Mouse (Mus musculus) spleen, postnatal 4 days (tissue): ENCODE measurements around the gene Gm10945.

Experiments
- DNase-seq, 2 experiments: peaks; one replicate each; pipeline ENCODE4 v3.0.0; 2022; ENCODE audit warnings: low spot score in 2 of 2

Gm10945 gene

DNA sequence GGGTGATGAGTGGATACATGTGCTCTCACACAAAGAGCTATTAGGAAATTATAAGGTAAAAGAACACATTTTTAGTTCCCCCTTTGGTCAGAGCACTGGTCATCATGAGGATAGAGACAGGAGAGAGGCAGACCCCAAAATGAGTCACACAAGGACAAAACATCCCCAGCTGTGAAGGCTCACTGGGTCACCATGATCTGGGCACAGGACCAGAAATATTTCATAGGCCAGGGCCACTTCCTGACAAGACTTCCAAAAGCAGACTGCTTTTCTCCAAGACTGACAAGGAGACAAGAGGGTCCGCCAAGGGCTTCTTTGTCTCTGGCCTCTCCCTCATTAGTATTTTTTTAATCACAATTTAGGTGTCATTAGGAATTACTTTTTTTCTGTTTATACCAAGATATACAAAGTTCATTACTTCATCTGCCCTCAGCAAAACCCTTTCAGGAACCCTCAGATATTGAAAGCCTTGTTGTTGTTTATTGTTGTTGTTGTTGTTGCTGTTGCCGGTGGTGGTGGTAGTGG lies at the start of gene Gm10945:
Gm10945 (minus strand) TSS at position 475 of the 525 bp plus-strand sequence.
- DNase-seq, result no peak

DNA sequence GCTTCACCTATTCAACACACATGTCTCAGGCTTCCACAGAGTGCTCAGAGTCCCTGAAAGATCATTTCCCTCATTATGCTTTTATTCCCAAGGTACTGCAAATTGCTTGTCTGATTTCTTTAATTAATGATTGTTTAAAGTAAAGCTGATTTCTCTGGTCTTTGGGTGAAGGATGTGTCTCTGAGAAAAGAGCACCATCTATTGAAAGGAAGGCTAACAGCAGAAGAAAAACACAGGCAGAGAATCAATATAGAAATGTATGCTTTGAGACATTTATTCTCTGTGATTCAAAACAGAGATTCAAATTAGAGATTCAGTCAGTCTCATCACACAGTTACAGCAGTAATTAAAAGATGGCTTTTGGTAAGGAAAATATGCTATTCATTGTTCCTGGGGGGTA lies 28.7 kb upstream of the Gm10945 start:
- DNase-seq, result no peak

DNA sequence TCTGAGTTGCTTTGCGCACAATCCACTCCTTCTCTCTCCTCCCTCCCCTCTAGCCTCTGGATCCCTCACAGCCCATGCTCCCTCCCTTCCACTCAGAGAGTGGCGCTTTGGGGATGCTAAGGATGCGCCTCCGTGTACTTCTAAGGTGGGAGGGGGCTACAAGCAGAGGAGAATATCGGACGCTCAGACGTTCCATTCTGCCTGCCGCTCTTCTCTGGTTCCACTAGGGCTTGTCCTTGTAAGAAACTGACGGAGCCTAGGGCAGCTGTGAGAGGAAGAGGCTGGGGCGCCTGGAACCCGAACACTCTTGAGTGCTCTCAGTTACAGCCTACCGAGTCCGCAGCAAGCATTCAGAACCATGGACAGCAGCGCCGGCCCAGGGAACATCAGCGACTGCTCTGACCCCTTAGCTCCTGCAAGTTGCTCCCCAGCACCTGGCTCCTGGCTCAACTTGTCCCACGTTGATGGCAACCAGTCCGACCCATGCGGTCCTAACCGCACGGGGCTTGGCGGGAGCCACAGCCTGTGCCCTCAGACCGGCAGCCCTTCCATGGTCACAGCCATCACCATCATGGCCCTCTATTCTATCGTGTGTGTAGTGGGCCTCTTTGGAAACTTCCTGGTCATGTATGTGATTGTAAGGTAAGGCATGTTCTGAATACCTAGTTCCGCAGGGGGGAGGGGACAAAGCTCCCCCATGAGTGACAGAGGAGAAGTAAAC lies 27.1 kb upstream of the Gm10945 start:
- peak; percentile 12 to 60 for DNase-seq

DNA sequence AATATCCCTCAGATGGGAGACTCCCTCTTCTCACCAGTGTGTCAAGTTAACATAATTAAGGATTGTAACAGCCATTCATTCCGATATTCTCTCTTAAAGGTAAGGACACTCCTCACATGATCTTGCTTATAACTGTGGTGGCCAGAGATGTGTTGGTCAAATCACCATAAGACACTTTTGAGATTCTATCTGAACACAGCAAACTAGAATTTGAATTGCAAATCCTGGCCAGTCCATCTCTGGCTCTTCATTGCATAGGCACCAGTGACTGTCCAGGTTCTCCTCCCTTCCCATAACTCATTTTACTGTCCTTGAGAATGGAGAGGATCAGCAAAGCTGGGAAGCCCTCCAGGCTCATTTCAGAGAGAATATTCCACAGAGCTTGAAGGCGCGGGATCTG lies 3.4 kb downstream of the Gm10945 start, which contains the start of gene Oprm1:
Oprm1 (plus strand) TSS at position 301 of the 400 bp plus-strand sequence.
- no peak for DNase-seq

DNA sequence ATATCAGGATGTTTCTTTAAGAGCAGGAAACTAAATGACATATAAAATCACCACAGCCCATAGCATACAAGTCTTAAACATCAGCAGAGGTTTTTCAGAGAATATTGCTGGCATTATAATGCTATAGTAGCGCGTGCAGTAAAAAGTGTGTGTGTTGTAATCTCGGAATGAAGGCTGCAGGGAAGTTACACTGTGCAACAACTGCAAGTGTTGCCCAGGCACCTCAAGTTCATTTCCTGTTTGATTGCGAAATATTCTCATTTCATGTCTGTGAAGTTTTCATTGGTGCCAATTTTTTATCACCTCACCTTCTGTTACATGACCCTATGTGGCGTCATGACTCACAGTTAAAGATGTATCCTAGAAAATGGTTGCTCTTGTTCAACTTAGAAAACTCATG lies 8.2 kb downstream of the Gm10945 start:
- no peak for DNase-seq

DNA sequence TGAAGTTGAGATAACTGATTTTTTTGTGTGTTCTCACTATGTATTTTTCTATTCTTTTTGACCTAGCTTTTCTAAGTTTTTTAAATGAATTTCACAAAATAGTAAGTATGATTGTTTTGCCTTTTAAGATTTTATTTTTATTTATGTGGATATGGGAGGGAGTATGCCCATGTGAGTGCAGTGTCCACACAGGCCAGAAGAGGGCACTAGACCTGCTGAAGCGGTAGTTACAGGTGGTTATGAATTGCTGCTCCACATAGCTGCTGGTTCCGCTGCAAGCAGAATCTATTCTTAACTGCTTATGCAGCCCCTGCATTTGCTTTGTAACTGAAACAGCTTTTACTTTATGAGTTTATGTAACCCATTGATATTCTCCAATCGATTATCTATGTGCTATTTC lies 33.1 kb downstream of the Gm10945 start:
- DNase-seq, result no peak

DNA sequence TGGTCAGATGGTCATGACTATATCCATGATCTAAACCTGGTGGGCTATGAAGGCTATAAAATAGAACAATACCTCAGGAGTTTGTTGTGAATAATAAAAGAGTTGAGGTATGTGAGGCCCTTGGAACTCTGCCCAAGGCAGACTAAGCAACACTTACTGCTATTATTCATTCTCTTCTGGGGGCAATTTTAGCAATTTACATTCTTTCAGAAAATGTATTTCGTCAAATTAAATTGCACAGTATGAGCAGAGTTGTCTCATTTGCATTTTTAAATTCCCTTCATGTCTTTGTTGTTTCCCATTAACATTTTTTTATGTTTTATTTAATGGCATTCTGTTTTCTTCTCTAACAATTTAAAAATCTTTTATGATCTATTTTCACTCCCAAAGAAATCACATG lies 37.8 kb downstream of the Gm10945 start:
- no peak for DNase-seq

DNA sequence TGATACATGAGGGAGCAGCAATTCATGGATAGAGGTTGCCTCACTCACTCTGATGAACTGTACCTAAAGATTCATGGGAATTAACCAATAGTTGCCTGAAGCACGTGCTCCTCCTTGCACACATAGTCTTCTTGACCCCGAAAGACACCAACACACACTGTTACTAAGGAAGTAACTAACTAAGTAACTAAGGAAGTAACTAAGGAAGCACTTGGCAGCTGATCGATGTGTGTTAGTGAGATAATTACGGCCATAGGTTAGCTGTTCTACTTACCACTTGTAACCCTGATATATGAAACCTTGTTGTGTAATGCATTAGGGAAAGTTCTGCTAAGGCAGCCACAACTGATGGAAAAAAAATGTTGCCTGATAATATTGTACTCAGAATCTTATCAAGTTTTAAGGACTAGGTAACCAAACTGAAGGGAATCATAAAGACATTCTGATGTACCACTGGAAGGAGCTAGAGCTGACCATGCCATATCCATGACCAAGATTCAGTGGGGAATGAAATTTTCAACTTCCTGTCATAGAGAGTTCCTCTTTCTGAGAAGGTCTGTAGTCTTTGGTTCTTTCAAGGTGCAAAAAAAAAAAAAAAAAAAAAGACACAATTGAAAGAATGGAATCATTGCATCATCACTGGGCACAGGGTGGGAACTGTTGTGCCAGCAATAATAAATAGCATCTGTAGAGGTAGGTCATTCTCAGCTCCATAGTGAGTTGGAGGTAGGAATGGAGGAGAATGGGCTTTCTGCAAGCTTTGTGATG lies 44.2 kb downstream of the Gm10945 start:
- no peak for DNase-seq

DNA sequence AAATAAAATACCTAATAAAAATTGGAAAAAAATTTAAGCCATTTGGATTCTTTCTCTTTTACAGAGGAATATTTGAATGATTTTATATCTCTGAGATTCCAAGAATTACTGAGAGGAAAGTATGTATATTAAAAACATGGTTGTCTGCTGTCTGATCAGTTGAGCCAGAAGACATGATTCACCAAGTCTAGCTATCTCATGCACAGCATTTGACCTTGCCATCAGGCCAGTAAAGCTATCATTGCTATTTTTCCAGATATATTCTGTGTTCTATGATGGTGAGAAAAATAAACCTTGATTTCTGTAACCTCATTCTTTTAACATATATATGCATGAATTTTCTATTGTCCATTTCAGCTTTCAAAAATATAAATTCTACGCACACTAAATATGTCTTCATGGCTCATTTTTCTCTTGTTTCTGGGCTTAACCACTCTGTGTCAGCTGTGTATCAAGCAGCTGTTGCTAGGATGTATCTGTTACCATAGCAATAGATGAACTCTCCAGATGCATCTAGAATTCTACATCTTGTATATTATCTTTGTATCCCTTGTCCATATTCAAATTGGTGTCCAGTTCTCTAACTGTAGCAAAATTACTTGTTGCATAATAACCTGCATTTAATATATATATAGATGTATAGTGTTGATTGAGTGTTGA lies 56.2 kb downstream of the Gm10945 start:
- DNase-seq, result no peak

DNA sequence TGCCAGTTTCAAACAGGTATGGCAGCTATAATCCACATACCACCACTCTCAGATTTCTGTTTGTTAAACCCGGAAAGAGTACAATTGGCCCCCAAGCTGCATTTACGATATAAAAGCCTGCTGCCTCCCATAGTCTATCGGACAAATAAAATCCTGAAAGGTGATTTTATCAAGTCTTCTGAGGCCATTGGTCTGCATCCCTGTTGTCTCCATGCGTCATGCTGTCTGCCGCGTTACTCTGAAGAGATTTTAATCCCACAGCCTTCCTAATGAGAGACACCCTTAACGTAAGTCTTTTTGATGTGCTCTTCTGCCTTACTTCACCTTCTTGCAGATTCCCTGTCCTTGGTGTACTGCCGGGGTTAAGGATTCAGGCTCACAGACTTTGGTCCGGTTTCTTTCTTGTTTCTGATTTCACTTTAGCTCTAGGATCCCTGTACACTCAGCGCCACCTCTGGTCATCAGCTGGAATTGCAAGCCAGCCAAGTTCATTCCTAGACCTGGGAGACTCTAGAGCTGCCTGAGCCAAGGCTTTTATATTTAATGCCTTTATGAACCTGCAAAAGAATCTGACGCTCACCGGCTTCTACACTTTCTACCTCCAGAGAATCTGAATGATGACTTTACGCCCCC lies 67.2 kb downstream of the Gm10945 start:
- no peak for DNase-seq
